Mouse (Mus musculus): ENCODE data around the gene Supt16. TPM values are rescaled to one million over a fixed set of nuclear protein-coding genes. Genes with fewer than 3 reads are reported as not detected.
A peak's percentile ranks its signal among the peaks of the same experiment; 100 is the strongest.

The Supt16 gene
- polyA plus RNA-seq, 1 experiment from 2014 or later: 39.0 TPM

DNA sequence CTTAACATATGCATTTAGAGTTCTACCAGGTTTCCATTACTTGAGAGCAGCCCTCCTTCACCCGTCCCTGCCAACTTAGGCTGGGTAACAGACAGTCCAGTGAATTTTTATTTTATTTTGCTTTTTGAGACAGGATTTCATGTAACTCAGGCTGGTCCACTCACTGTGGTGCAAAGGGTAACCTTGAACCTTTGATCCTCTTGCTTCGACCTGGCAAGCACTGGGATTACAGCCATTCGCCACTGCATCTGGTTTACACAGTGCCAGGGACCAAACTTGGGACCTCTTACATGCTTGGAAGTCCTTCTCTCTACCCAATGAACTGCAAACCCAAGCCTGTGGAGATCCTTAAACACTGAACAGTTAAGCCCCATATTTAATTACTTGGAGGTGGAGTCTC, 72.6 kb downstream of the Supt16 start:
- Histone ChIP-seq H3K4me1 (ENCODE audit: control insufficient read depth, insufficient read depth, low read depth, low read length) (peaks cover 6% of the 10 kb centered on the region), H3K27ac (ENCODE audit: low read depth, low read length) (no peak overlapping the region), H3K4me2 (ENCODE audit: low read length) (no peak overlapping the region), H3K9ac (ENCODE audit: low read depth, low read length) (no peak overlapping the region), H3K4me3 (ENCODE audit: low read length) (no peak overlapping the region), H3K9me3 (ENCODE audit: control insufficient read depth, low read length) (no peaks in the 10 kb centered on the region), H3K36me3 (ENCODE audit: control insufficient read depth, insufficient read depth, low read length) (no peaks in the 10 kb centered on the region), H3K27me3 (replicated peaks; ENCODE audit: control insufficient read depth, insufficient read depth, low read length) (no peaks in the 10 kb centered on the region)
- ATAC-seq: no peak
- WGBS: 93% methylated on average over 3 of the region's 3 CpGs

DNA sequence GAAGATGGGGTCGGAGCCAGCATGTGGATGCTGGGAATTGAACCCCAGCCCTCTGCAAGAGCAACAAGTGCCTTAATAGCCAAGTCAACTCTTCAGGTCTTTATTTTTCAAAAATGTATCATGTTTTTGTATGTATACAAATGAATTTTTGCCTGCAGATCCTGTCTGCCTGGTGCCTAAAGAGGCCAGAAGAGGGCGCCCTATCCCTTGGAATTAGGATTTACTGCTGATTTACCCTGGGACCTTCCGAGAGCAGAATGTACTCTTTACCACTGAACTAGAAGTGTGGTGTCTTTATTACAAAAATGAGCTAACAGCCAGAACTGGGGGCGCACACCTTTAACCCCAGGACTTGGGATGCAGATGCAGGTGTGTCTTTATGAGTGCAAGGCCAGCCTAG, 73.3 kb downstream of the Supt16 start:
- Histone ChIP-seq H3K9me3 (ENCODE audit: control insufficient read depth, low read length) (no peaks in the 10 kb centered on the region), H3K4me1 (ENCODE audit: control insufficient read depth, insufficient read depth, low read depth, low read length) (peaks cover 6% of the 10 kb centered on the region), H3K9ac (ENCODE audit: low read depth, low read length) (no peak overlapping the region), H3K36me3 (ENCODE audit: control insufficient read depth, insufficient read depth, low read length) (no peaks in the 10 kb centered on the region), H3K27ac (ENCODE audit: low read depth, low read length) (no peak overlapping the region), H3K4me2 (ENCODE audit: low read length) (no peak overlapping the region), H3K4me3 (ENCODE audit: low read length) (no peak overlapping the region), H3K27me3 (replicated peaks; ENCODE audit: control insufficient read depth, insufficient read depth, low read length) (no peaks in the 10 kb centered on the region)
- no peak; the same call in 1 of the 2 replicates for ATAC-seq
- 25% methylated on average over 4 of the region's 4 CpGs for WGBS

DNA sequence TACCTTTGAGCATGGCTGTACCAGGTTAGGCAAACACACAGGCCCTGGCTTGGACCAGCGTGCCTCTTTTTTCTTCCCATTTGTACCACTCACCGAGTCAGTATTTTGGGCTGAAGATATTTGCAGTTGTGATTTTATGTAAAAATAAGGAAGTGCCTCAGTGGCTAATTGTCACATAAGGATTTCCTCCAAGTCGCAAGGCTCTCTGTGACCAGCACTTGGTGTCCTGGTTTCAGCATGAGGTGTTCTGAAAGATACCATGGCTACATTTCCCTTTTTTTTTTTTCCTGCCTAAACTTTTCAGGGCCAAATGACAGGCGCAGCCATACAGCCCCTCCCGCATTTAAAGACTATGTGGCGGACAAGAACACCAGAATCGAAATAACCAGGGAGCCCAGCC, 77.0 kb downstream of the Supt16 start:
- Histone ChIP-seq H3K4me3 (ENCODE audit: low read length) (peak overlapping the region; percentile 58), H3K9me3 (ENCODE audit: control insufficient read depth, low read length) (no peaks in the 10 kb centered on the region), H3K36me3 (ENCODE audit: control insufficient read depth, insufficient read depth, low read length) (no peaks in the 10 kb centered on the region), H3K4me2 (ENCODE audit: low read length) (peak overlapping the region; percentile 95), H3K4me1 (ENCODE audit: control insufficient read depth, insufficient read depth, low read depth, low read length) (peaks cover 9% of the 10 kb centered on the region), H3K27ac (ENCODE audit: low read depth, low read length) (peak overlapping the region; percentile 85; the same call in 1 of the 2 replicates), H3K9ac (ENCODE audit: low read depth, low read length) (peak overlapping the region; percentile 27; the same call in 1 of the 2 replicates), H3K27me3 (replicated peaks; ENCODE audit: control insufficient read depth, insufficient read depth, low read length) (no peaks in the 10 kb centered on the region)
- WGBS: 63% methylated on average over 7 of the region's 7 CpGs
- no peak for ATAC-seq

DNA sequence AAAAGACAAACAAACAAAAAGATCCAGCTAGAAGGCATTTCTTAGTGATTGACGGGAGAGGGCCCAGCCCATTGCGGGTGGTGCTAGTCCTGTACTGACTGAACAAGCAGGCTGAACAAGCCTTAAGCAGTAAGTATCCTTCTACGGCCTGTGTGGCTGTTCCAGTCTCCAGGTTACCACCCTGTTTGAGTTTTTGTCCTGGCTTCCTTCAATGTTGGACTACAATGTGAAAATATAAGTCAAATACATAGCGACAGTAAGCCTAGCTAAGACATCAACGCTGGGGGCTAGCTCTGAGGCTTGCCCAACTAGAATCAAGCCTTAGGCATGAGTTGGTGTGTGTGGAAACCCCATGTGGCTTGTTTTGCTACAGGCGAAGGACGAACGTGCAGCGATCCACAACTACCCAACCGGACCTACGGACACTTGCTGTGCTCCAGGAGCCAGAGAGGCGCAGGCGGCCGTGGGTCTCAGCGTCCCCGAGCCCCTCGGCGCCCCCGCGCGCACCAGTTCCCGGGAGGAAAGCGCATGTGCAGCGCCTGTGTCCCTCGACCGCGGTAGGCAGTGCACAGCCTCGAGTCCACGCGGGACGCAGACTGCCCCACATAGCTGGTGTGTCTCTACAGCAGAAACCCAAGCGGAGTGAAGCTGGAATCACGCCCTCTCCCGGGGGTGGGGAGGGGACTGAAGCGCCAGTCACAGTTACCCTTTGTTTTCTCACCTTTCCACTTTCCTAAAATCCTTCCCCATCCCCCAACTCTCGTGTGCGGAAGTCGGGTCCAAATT, 78.2 kb downstream of the Supt16 start:
- H3K4me3 ChIP-seq (ENCODE audit: low read length): peak overlapping the region; percentile 58
- H3K27me3 ChIP-seq (replicated peaks; ENCODE audit: control insufficient read depth, insufficient read depth, low read length): no peaks in the 10 kb centered on the region
- H3K9me3 ChIP-seq (ENCODE audit: control insufficient read depth, low read length): no peaks in the 10 kb centered on the region
- H3K9ac ChIP-seq (ENCODE audit: low read depth, low read length): peak overlapping the region; percentile 79
- H3K36me3 ChIP-seq (ENCODE audit: control insufficient read depth, insufficient read depth, low read length): no peaks in the 10 kb centered on the region
- peaks cover 9% of the 10 kb centered on the region for H3K4me1 ChIP-seq (ENCODE audit: control insufficient read depth, insufficient read depth, low read depth, low read length)
- ATAC-seq: peak; percentile 89
- WGBS: under 1% methylated on average over 38 of the region's 38 CpGs
- peak overlapping the region; percentile 85 for H3K27ac ChIP-seq (ENCODE audit: low read depth, low read length)
- peak overlapping the region; percentile 95 for H3K4me2 ChIP-seq (ENCODE audit: low read length)

DNA sequence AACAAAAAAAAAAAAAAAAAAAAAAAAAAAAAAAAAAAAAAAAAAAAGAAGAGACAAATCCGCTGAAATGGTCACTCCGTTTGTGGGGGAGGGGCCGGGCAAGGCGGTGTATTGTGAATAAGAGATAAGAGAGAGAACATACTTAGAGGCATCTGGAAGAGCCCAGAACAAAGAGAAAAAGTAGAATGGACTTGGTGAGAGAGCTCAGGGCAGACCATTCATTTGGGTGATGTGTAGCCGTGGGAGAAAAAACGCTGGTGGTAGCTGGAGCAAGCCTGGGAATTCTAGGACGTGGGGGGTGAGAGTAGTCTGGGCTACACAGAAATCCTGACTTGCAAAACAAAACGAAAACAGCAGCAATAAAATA, 78.8 kb downstream of the Supt16 start:
- Histone ChIP-seq H3K9me3 (ENCODE audit: control insufficient read depth, low read length) (no peaks in the 10 kb centered on the region), H3K4me2 (ENCODE audit: low read length) (peak overlapping the region; percentile 95), H3K4me3 (ENCODE audit: low read length) (peak overlapping the region; percentile 58), H3K27ac (ENCODE audit: low read depth, low read length) (peak overlapping the region; percentile 25; the same call in 1 of the 2 replicates), H3K36me3 (ENCODE audit: control insufficient read depth, insufficient read depth, low read length) (no peaks in the 10 kb centered on the region), H3K27me3 (replicated peaks; ENCODE audit: control insufficient read depth, insufficient read depth, low read length) (no peaks in the 10 kb centered on the region), H3K4me1 (ENCODE audit: control insufficient read depth, insufficient read depth, low read depth, low read length) (peaks cover 9% of the 10 kb centered on the region), H3K9ac (ENCODE audit: low read depth, low read length) (no peak overlapping the region; the same call in 1 of the 2 replicates)
- peak; percentile 46; the same call in 1 of the 2 replicates for ATAC-seq
- WGBS: 18% methylated on average over 8 of the region's 8 CpGs

DNA sequence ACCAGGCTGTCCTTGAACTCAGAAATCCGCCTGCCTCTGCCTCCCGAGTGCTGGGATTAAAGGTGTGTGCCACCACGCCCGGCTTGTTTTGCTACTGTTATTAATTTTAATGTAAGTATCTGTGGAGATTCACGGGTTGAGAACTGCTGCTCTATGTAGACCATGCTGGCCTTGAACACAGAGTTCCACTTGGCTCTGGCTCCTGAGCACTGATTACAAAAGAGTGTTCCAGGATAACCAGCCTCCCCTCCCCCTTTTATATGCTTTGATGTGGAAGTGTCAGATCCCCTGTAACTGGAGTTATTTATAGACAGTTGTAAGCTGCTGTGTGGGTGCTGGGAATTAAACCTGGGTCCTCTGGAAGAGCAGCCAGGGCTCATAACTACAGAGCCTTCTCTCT, 80.0 kb downstream of the Supt16 start:
- H3K9me3 ChIP-seq (ENCODE audit: control insufficient read depth, low read length): no peaks in the 10 kb centered on the region
- H3K4me2 ChIP-seq (ENCODE audit: low read length): no peak overlapping the region
- WGBS: 93% methylated on average over 5 of the region's 5 CpGs
- H3K27me3 ChIP-seq (replicated peaks; ENCODE audit: control insufficient read depth, insufficient read depth, low read length): no peaks in the 10 kb centered on the region
- no peak overlapping the region for H3K27ac ChIP-seq (ENCODE audit: low read depth, low read length)
- no peaks in the 10 kb centered on the region for H3K36me3 ChIP-seq (ENCODE audit: control insufficient read depth, insufficient read depth, low read length)
- no peak for ATAC-seq
- H3K9ac ChIP-seq (ENCODE audit: low read depth, low read length): no peak overlapping the region
- peaks cover 9% of the 10 kb centered on the region for H3K4me1 ChIP-seq (ENCODE audit: control insufficient read depth, insufficient read depth, low read depth, low read length)
- no peak overlapping the region for H3K4me3 ChIP-seq (ENCODE audit: low read length)

DNA sequence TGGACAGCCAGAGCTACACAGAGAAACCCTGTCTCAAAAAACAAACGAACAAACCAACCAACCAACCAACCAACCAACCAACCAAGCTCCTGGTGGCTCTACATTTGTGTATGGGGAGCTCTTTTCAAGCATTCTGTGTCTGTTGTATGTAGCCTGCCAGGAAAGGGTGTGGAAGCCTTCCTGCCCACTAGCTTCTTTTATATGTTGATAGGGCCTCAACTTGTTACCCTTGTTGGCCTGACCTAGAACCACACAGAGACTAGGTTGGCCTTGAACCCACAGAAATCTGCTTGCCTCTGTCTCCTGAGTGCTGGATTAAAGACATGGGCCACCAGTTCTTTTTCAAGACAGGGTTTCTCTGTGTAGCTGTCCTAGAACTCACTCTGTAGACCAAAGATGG, 83.1 kb downstream of the Supt16 start:
- no peak for ATAC-seq
- no peaks in the 10 kb centered on the region for H3K36me3 ChIP-seq (ENCODE audit: control insufficient read depth, insufficient read depth, low read length)
- H3K27me3 ChIP-seq (replicated peaks; ENCODE audit: control insufficient read depth, insufficient read depth, low read length): no peaks in the 10 kb centered on the region
- no peak overlapping the region for H3K9ac ChIP-seq (ENCODE audit: low read depth, low read length)
- peaks cover 2% of the 10 kb centered on the region for H3K4me1 ChIP-seq (ENCODE audit: control insufficient read depth, insufficient read depth, low read depth, low read length)
- WGBS: 71% methylated on average over 1 of the region's 1 CpGs
- no peak overlapping the region for H3K4me3 ChIP-seq (ENCODE audit: low read length)
- no peak overlapping the region for H3K27ac ChIP-seq (ENCODE audit: low read depth, low read length)
- no peak overlapping the region for H3K4me2 ChIP-seq (ENCODE audit: low read length)
- H3K9me3 ChIP-seq (ENCODE audit: control insufficient read depth, low read length): no peaks in the 10 kb centered on the region

Other genes starting within 250 kb of the Supt16 start
- 63.4 and 74.4 TPM in 2 replicates for gene Arhgef40, start 212.7 kb downstream of the Supt16 start, polyA plus RNA-seq (2015; fragmentation: Nextera tagmentation; extraction: Ambion mirVana)
- 0.39 and 0.51 TPM in 2 replicates for gene Tmem253, start 181.8 kb downstream of the Supt16 start, polyA plus RNA-seq (2015; fragmentation: Nextera tagmentation; extraction: Ambion mirVana)
- gene Zfp219, start 176.7 kb downstream of the Supt16 start, polyA plus RNA-seq (2015; fragmentation: Nextera tagmentation; extraction: Ambion mirVana): 23.7 and 28.0 TPM in 2 replicates
- not detected in 2 replicates for gene Olfr221, start 155.0 kb downstream of the Supt16 start, polyA plus RNA-seq (2015; fragmentation: Nextera tagmentation; extraction: Ambion mirVana)
- 414 and 445 TPM in 2 replicates for gene Hnrnpc, start 93.4 kb downstream of the Supt16 start, polyA plus RNA-seq (2015; fragmentation: Nextera tagmentation; extraction: Ambion mirVana)
- 36.2 and 45.4 TPM in 2 replicates for gene Rpgrip1, start 86.7 kb downstream of the Supt16 start, polyA plus RNA-seq (2015; fragmentation: Nextera tagmentation; extraction: Ambion mirVana)
- 31.0 and 32.9 TPM in 2 replicates for gene Chd8, start 60.4 kb upstream of the Supt16 start, polyA plus RNA-seq (2015; fragmentation: Nextera tagmentation; extraction: Ambion mirVana)
- gene Tox4, start 81.7 kb upstream of the Supt16 start, polyA plus RNA-seq (2015; fragmentation: Nextera tagmentation; extraction: Ambion mirVana): 46.9 and 54.1 TPM in 2 replicates
- 55.5 and 59.0 TPM in 2 replicates for gene Rab2b, start 82.1 kb upstream of the Supt16 start, polyA plus RNA-seq (2015; fragmentation: Nextera tagmentation; extraction: Ambion mirVana)
- 41.6 and 45.4 TPM in 2 replicates for gene Mettl3, start 107.7 kb upstream of the Supt16 start, polyA plus RNA-seq (2015; fragmentation: Nextera tagmentation; extraction: Ambion mirVana)
- gene Sall2, start 131.3 kb upstream of the Supt16 start, polyA plus RNA-seq (2015; fragmentation: Nextera tagmentation; extraction: Ambion mirVana): 40.6 and 49.0 TPM in 2 replicates
- gene Olfr1513, start 159.0 kb upstream of the Supt16 start, polyA plus RNA-seq (2015; fragmentation: Nextera tagmentation; extraction: Ambion mirVana): not detected in 2 replicates
- 0.21 TPM in 1 of 2 replicates, not detected in the other for gene Olfr1512, start 181.8 kb upstream of the Supt16 start, polyA plus RNA-seq (2015; fragmentation: Nextera tagmentation; extraction: Ambion mirVana)
- 0.14 TPM in 1 of 2 replicates, not detected in the other for gene Olfr1511, start 200.0 kb upstream of the Supt16 start, polyA plus RNA-seq (2015; fragmentation: Nextera tagmentation; extraction: Ambion mirVana)
- not detected in 2 replicates for gene Olfr1510, start 217.0 kb upstream of the Supt16 start, polyA plus RNA-seq (2015; fragmentation: Nextera tagmentation; extraction: Ambion mirVana)
- not detected in 2 replicates for gene Olfr1509, start 245.6 kb upstream of the Supt16 start, polyA plus RNA-seq (2015; fragmentation: Nextera tagmentation; extraction: Ambion mirVana)

Data from hindbrain, embryonic 16.5 days (tissue).